Mouse (Mus musculus) layer of hippocampus, postnatal 36 days (tissue): ENCODE measurements around the gene Foxred1. TPM values are rescaled to one million over a fixed set of nuclear protein-coding genes. Genes with fewer than 3 reads are reported as not detected.
A peak's percentile ranks its signal among the peaks of the same experiment; 100 is the strongest.

ENCODE experiments used
- DNase-seq, 2 experiments: peaks; one replicate each; pipeline ENCODE4 v3.0.0; 2022
- total RNA-seq, 2 experiments: library from RNA; stranded (reverse); gene quantifications; 2 replicates each; pipeline ENCODE4 v1.2.3; 2021

Foxred1 gene
- total RNA-seq, 2 experiments from 2014 or later: 35.6 to 39.1 TPM

DNA sequence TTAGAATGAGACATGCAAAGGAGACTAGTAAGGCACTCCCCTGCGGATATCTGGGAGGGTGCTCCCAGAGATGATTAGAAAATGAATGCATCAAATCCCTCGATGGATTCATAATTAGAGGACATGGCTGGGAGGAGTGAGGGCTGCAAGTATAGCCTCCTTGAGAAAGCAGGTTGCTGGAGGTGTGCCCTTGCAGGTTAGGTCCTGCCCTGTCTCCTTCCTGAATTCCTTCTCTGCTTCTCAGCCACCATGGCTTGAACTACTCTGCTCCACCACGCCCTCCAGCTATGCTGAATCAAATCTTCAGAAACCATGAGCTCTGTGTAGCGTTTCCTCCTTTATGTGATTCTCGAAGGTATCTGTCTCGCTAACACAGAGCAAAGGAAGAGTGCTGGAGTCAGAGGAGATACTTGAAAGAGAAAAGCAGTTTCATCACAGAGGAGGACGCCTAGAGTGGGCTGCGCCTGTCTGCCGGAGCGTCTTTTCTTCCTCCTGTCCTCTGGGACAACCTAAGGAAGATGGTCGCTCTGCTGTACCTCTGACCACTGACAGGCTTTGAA, 17.8 kb downstream of the Foxred1 start:
- DNase-seq: no peak

DNA sequence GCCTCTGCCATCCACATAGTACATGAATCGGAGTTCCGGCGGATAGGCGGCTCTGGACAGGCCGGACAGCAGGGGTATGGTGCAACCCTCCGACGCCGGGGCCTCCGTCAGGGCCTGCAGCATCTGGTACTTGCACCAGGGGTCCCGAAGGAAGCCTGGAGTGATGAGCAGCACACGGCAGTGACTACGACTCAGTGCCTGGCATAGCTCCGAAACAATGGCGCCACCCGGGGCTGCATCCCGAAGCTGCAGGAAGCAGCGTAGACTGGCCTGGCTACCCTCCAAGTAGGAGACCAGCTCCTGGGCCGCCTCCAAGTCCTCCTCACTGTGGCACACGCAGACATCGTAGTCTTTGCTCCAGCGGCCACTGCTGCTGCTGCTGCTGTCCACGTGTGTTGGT, 22.2 kb downstream of the Foxred1 start:
- DNase-seq: peak; percentile 40 to 49

DNA sequence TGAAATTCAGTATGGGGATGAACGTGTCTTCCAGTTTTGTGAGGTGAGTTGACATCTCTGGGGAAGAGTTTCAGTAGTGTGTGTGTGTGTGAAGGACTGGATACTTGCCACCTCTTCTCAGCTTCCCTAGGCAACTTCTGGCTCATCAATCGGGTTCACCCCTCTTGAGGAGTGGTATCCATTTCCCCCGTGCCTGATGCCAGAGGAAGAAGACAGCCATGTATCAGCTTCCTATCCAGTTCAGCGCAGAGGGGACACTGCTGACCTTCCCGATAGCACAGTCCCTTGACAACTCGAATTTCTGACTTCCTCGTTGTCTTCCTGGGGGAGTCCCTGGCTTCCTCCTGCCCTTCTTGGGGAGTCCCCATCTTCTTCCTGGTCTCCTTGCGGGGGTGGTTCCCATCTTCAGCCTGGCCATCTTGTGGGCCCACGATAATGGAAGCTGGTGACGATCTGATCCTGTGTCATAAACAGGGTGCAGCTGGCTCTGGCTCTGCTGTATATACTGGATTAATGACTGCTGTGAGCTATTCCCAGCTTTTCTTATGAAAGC, 23.4 kb downstream of the Foxred1 start:
- DNase-seq: no peak

DNA sequence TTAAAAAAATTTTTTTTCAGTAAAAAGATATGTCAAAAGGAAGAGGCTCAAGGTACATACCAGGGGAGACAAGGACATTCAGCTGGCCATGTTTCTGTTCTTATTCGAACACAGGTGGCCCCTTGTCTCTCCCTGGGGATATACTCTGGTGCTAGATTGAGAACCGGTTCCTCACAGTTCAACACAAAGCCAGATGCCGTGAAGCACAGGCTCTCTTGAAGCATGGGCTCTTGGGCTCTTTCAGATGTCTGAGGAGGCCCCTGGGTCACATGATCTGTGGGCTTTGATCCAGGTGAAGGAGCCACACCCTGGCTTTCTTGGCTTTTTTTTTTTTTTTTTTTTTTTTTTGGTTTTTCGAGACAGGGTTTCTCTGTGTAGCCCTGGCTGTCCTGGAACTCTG, 24.4 kb downstream of the Foxred1 start:
- DNase-seq: no peak

DNA sequence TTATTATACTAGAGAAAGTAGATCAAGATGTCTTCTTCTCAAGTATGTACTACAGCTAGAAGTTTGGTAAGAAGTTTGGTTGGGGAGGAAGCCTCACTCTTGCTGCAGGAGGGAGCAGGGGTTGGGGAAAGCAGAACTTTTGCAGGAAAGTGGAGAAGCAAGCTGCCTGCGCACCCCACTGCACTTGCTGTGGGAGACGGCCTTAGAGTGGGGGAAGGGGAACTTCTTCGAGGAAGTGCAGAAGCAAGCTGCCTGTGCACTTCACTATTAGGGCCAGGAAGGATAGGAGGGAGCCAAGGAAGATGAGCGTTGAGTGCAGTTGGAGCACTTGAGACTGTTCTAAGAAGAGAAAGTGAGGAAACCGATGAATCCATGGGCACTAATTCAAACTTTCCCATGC, 27.5 kb downstream of the Foxred1 start:
- no peak for DNase-seq

DNA sequence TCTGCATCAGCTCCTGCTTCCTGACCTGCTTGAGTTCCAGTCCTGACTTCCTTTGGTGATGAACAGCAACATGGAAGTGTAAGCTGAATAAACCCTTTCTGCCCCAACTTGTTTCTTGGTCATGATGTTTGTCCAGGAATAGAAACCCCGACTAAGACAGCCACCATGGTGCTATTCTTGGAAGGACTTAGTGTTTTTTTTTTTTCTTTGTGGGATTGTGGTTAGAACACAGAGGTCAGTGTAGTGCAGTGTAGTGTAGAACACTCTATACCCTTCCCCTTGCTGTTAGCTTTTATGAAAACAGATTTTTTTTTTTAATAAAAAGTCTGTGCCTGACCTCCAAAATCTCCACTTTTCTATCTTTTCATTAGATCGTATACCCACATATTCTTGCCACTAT, 28.0 kb downstream of the Foxred1 start:
- DNase-seq: no peak

DNA sequence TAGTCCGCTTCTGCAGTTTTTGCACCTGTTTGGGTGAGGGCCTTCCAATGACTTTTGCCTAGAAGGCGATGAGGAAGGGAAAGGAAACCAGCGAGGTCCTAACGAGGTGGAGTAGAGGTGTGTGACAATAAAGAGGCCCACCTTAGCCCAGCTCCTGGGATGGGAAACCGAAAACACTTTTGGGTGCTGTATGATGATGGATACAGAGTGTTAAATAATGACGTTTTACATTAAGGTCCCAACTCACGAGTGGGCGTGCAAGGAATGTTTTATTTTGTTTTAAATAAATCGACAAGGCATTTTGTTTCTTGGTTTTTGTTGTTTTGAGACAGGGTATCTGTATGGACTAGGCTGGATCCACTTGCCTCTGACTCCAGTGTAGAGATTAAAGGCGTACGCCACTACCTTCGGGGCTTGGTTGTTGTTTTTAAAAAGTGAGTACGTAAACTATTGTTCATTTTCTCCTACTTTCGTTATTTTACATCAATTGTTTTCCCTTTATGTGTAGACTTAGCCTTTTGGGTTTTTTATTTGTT, 34.7 kb downstream of the Foxred1 start:
- DNase-seq: no peak

DNA sequence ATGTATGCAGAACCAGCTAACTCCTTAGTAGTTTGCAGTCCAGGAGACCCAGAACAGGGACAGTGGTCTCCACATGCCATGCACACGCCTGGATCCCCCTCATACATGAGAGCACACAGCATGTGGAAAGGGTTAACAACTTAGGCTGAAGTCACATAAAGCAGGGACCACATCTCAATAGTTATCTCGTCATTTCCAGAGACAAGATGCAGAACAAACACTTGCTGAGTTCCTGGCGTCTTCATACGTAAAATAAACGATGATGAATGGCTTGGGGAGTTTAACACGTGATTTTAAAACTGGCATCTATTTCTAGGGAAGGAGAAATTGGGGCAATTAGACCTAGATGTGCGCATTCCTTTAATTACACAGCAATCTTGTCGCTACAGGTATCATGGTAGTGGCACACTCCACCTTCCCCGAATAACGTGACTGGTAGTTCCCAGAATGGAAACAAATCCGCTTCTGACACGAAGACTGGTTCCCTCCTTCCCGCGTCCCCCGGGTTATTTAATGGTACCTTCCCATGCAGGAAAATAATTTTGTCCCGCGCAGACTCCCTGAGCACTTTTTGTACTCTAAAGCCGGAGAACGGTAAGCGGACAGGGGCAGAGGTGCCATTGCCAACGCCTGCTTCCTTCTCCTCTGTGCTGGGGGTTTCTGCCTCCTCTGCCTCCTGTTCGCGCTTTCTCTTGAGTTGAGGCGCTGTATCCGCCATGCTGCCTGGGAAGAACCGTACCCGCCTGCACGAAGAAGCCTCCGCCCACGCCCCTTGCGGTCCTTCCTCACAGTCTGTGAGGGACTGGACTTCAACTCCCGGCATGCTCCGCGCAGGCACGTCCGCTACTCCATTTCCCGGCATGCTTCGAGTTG, 35.4 kb downstream of the Foxred1 start, which contains the start of gene Dcps:
Gene Dcps (minus strand): TSS at position 811 of the 873 bp plus-strand sequence.
- DNase-seq: peak; percentile 96 to 97

DNA sequence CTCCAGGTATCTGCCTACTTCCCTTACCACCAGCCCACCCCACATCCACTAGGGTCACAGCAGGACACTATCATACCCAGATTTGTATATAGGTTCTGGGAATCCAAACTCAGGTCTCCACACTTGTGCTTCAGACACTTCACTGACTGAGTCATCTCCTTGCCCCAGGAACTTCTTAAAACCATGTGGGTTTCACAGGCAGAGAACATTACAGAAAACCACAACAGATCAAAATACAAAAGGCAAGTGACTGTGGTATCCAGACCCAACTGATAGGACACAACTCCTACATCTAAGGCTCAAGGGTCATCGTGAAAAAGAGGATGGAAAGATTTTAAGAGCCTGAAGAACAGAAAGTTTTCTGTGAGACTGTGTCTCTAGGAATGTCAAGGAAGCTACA, 37.5 kb downstream of the Foxred1 start:
- no peak for DNase-seq

DNA sequence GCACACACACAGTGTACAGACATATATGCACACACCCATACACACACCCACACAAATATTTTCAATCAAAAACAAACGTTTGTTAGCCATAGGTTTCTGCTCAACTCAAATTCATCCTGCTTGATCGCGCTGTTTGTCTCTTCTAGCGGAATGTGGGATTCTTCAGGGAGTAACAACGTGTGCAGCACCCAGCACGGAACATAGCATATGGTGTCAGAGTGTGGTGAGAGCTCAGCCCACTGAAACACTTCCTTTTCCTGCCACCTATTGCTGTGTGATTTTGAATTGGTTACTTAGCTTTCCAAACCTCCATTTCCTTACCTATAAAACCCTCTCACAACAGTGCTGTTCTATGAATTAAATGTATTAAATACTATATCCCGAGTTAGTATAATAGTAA, 40.8 kb downstream of the Foxred1 start:
- no peak for DNase-seq

DNA sequence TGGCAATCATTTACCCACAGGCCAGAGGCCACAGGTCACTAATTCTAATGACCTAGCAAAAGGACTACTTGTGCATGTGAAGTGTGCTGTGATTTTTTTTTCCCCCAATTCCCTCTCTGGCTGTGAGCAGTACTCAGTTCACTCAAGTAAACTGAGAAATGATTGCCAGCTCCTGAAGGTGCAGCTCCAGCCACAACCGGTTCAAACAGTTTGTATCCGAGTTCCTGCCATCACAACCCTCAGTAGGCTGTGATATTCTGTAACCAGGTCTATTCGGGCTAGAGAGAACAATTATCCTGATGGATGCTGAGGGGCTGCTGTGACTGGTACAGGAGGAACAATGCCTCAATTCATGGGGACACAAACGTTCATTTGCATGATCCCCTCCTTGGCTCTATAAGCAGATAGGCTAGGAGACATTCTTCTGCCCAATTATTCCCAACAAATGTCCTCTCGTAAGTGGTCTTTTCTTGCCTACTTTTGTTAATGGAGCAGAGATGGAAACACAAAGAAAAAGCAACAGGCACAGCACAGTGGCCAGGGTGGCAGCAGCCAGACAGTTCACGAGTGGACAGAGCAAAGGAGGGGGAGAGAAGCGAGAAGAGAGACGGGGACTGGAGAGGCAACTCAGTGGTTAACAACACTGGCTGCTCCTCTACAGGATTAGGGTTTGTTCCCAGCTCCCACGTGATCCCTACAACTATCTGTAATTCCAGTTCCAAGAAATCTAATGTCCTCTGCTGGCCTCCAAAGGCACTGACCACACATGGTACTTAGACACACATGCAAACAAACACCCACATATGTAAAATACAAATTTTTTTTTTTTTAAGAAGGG, 43.8 kb downstream of the Foxred1 start:
- DNase-seq: no peak

DNA sequence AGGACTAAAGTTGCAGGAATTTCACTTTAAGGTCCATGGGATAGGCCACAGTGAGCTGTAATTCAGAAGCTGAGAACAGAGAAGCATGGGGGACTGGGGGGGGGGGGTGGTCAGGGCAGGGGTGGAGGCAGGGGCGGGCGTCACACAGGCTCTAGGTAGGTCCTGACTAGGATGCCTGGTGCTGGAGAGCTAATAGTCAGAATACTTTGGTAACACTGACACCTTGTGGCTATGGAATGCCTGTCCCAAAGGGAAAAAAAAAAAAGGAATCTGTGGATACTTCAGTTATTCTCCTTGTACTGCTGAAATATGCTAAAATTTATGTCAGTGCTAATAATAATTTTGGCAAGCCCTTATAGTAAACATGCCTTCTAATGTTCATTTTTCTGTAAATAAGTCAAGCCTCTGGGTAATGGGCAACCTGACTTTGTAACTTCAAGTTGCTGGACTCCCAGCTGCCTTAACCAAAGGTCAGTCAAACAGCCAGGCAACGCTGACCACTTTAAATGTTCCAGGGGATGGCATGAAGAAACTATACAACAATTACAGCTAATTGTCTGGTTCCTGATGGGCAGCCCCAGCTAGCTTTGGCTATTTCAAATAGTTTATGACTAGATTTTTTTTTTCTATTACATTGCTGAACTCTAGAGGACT, 44.6 kb downstream of the Foxred1 start:
- no peak for DNase-seq

DNA sequence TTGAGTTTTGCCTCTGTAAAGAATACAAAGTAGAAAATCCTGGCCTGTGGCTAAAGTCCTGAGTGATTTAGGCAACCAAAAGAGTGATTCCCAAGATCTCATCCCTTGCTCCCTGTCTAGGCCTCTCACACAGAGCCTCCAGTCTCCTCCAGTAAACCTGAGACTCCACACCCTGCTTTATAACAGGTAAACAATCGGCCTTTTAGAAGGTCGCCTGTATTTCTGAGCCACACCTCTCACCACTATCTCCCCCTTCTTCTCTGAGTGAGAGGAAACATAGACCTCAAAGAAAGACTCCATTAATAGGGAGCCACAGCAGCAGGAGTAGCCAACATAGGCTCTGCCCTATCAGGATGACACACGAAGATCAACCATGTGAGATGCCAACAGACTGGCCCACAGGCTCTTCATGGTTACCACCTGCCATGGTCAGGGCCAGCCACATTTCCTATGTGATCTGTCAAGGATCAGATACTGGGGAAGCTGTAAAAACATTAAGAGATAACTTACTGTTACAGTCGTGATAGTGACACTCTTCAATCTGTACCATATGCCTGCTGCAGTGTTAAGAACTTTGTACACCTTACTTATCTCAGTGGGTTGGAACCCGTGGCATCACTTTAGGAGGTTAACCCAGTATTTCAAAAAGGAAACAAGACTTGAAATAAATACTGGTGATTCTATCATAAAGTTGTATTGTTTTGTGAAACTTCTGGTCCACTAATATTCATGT, 46.5 kb downstream of the Foxred1 start:
- DNase-seq: no peak

DNA sequence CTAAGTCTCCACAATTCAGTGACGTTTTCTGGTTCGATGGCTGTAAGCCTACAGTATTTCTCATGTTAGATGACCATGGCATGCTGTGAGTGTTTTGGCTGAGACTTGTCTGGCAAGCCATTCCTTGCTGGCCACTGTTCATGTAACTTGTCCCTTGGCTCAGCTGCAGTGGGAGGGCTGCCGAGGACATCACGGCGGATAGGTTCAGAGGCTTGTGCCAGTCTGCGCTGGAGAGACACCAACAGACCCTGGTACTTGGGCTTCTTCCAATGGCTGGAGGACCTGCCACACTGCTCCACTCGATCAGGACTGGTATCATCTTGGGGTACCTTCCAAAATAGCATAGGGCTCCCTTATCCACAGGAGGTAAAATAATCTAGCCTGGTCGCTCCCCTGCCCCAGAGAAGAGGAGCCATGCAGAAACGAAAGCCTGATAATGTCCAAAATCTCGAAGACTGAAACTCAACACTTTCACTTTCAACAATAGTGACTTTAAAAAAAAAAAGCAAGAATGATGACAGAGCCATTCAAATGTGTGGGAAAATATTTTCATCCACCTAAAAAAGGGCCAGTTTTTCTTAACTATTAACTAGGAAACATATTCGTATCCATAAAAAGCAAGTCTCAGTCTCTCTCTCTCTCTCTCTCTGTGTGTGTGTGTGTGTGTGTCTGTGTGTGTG, 47.7 kb downstream of the Foxred1 start:
- DNase-seq: no peak

DNA sequence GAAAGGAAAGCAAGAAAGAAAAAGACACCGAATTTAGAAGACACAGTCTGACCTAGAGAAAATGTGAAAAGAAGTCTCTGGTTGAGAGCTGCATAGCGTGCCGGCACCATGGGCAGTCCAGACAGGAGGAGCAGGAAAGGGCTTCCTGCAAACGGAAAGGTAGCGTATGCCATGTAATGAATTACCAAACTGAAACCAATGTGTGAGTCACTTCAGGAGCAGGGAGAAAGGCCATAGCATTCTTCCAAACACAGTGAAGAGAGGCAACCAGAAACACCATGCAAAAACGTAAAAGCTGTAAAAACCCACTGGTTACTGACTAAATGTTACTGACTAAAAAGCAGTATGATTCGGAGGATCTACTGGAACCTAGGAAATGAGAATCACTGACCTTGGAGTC, 49.1 kb downstream of the Foxred1 start:
- DNase-seq: no peak

DNA sequence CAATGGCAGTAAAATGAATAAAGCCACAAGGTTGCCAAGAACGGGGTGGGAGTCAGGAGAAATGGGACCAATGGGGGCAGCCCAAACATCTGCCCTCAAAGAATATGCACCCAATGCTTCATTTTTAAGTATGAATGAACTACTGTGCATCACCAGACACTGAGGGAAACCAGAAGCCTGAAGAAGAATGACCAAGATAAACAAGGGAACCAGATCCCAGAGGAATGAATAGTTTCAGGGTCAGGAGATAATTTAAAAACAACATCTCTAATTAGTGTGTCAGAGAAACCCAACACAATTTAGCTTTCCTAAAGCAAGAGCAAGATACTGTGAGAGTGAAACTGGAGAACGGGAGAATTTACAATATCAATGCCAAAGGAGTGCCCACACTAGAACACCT, 50.2 kb downstream of the Foxred1 start:
- DNase-seq: no peak

DNA sequence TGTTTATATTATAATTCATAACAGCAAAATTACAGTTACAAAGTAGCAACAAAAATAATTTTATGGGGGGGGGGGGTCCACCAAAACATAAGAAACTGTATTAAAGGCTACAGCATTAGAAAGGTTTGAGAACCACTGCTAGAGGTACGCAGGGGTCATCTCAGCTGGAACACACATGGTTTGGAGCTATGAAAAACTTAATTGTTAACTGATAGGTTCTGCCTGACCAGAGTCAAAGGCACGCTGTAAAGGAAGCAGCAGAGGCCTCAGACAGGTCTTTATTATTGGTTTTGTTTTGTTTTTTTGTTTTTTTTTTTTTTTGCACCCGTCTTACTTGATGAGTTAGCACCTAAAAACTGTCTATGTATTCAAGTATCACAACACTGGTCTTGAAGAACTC, 52.4 kb downstream of the Foxred1 start:
- DNase-seq: no peak

DNA sequence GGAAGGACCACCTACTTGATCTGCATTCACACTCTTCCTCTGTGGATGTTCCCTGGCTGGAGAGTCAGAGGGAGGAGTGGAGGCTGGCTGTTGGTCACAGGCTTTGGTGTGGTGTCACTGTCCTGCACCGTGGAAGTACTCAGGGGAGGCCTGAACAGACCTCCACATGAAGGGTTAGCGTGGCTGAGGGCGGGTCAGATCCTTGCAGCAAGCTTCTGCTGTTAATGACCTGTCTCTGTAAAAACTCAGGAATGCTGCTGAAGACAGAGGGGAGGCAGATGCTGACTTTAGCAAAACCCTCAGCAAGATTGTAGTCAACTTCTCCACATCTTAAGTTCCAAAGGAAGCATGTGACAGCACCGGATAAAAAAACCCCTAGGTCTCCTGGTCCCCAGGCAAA, 54.0 kb downstream of the Foxred1 start:
- DNase-seq: no peak

DNA sequence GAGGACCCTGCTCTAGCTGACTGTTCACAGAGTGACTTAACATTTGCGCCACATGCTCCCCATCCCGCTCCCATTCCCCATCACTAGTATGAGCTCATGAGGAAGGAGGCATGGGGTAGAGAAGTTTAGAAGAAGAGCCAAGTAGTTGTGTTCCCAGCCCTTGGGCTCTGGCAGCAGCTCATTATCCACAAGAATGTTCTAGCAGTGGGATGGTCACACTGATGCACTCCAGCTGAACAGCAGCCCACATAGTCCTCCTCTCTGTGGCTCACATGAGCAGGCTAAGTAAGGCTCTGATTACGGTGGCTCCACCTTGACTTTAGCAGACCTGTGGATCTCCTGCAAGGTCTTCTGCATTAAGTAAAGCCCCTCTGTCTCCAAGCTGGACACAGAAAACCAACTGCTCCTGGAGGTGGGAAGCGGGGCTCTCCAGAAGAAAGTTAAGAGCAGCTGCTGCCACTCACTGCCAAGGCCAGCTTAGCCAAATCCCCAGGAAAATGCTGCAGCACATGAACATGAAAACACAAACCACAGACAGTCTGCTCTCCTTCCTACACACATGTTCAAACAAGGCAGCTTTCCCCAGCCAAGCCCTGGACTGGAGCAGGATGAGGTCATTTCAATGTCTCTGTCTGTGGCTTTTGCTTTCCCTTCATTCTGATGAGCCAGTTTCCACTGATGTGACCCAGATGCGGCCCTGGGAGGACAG, 54.7 kb downstream of the Foxred1 start:
- no peak for DNase-seq
